8 mouse cellular contexts compared by ENCODE assay signal in genomic region chr16:11456141-11456645, GRCm38 (mm10).
A peak's percentile ranks its signal among the peaks of the same experiment; 100 is the strongest.
DNase-seq lines count a peak whose midpoint lies in the region; ATAC-seq and TF ChIP-seq lines count a peak whose summit lies in the region.

No protein-coding gene starts in this region.

- H3K27me3 ChIP-seq in lung, embryonic 14.5 days (ENCODE audit: insufficient read depth, low read length): no peaks in the 10 kb centered on the region
- H3K27me3 ChIP-seq in intestine, embryonic 15.5 days (replicated peaks): no peaks in the 10 kb centered on the region
- no peaks in the 10 kb centered on the region for H3K27me3 ChIP-seq in hindbrain, embryonic 12.5 days

- no peak for TF ChIP-seq POLR2A in lung, adult 2 months (IDR thresholded peaks at IDR 0.05; ENCODE audit: borderline replicate concordance, extremely low read depth, low read depth, low read length)

- H3K36me3 ChIP-seq in lung, embryonic 14.5 days (ENCODE audit: insufficient read depth): peaks cover 8% of the 10 kb centered on the region; the same call in 1 of the 2 replicates
- H3K36me3 ChIP-seq in intestine, embryonic 15.5 days: 0 out of 2 replicates have a peak, but pooled peaks cover 7% of the 10 kb centered on the region
- peaks cover 29% of the 10 kb centered on the region for H3K36me3 ChIP-seq in hindbrain, embryonic 12.5 days

- TF ChIP-seq CTCF in lung, embryonic 14.5 days (IDR thresholded peaks at IDR 0.05; ENCODE audit: low read depth): no peak
- no peak for TF ChIP-seq CTCF in lung, adult 2 months (IDR thresholded peaks at IDR 0.05; ENCODE audit: insufficient read depth, low read length)

- ATAC-seq in lung, embryonic 14.5 days (ENCODE audit: insufficient read depth): no peak
- ATAC-seq in intestine, embryonic 15.5 days: peak; percentile 82
- ATAC-seq in megakaryocyte, adult 5-6 weeks (ENCODE audit: poor library complexity, severe bottlenecking): peak; percentile 87
- ATAC-seq in hindbrain, embryonic 12.5 days (ENCODE audit: low FRiP score): no peak

- no peak overlapping the region for H3K4me2 ChIP-seq in lung, embryonic 14.5 days
- H3K4me2 ChIP-seq in intestine, embryonic 15.5 days (replicated peaks): no peak overlapping the region
- no peak overlapping the region for H3K4me2 ChIP-seq in hindbrain, embryonic 12.5 days (replicated peaks)

- peak; percentile 21 for DNase-seq in lung, embryonic 14.5 days
- DNase-seq in lung, adult 2 months: no peak
- peak; percentile 54 for DNase-seq in ZHBTc4 (ENCODE audit: low read depth, low spot score)
- DNase-seq in kidney, postnatal 10 days: no peak
- DNase-seq in ovary, adult 18-20 months (ENCODE audit: low spot score): no peak

- H3K9me3 ChIP-seq in lung, embryonic 14.5 days (ENCODE audit: low read depth, low read length): no peaks in the 10 kb centered on the region
- H3K9me3 ChIP-seq in intestine, embryonic 15.5 days: no peaks in the 10 kb centered on the region
- peaks cover 9% of the 10 kb centered on the region; the same call in 1 of the 2 replicates for H3K9me3 ChIP-seq in hindbrain, embryonic 12.5 days (replicated peaks)

- no peak overlapping the region for H3K27ac ChIP-seq in lung, embryonic 14.5 days (ENCODE audit: low read depth)
- H3K27ac ChIP-seq in intestine, embryonic 15.5 days: peak overlapping the region; percentile 40; the same call in 1 of the 2 replicates
- no peak overlapping the region for H3K27ac ChIP-seq in hindbrain, embryonic 12.5 days

- 76% methylated on average over 5 of the region's 5 CpGs for WGBS in lung, embryonic 14.5 days
- WGBS in lung, adult 2 months: 47% methylated on average over 5 of the region's 5 CpGs
- 70% methylated on average over 5 of the region's 5 CpGs for WGBS in intestine, embryonic 15.5 days
- WGBS in hindbrain, embryonic 12.5 days: 91% methylated on average over 5 of the region's 5 CpGs

- no peak overlapping the region for H3K9ac ChIP-seq in lung, embryonic 14.5 days
- no peak overlapping the region for H3K9ac ChIP-seq in intestine, embryonic 15.5 days
- H3K9ac ChIP-seq in hindbrain, embryonic 12.5 days: no peak overlapping the region

- no peaks in the 10 kb centered on the region for H3K4me1 ChIP-seq in lung, embryonic 14.5 days (ENCODE audit: insufficient read depth)
- peaks cover 13% of the 10 kb centered on the region for H3K4me1 ChIP-seq in lung, adult 2 months (ENCODE audit: control insufficient read depth, insufficient read depth, low read length)
- H3K4me1 ChIP-seq in intestine, embryonic 15.5 days (replicated peaks): no peaks in the 10 kb centered on the region; the same call in 1 of the 2 replicates
- H3K4me1 ChIP-seq in hindbrain, embryonic 12.5 days: peaks cover 9% of the 10 kb centered on the region; the same call in 1 of the 2 replicates

- no peak overlapping the region for H3K4me3 ChIP-seq in lung, embryonic 14.5 days (ENCODE audit: low read depth, low read length)
- no peak overlapping the region for H3K4me3 ChIP-seq in lung, adult 2 months (replicated peaks; ENCODE audit: extremely low read depth, low read depth, low read length)
- H3K4me3 ChIP-seq in intestine, embryonic 15.5 days (replicated peaks): no peak overlapping the region
- H3K4me3 ChIP-seq in hindbrain, embryonic 12.5 days: no peak overlapping the region

Comparison
In these comparisons a context has a peak if more than half of its experiments do, and no peak if none do; other contexts are left out.
1. DNase-seq: peak in lung, embryonic 14.5 days (single experiment) and ZHBTc4 (single experiment); none in lung, adult 2 months (single experiment), kidney, postnatal 10 days (single experiment) and ovary, adult 18-20 months (single experiment).
2. ATAC-seq: peak in intestine, embryonic 15.5 days (single experiment) and megakaryocyte, adult 5-6 weeks (single experiment); none in lung, embryonic 14.5 days (single experiment) and hindbrain, embryonic 12.5 days (single experiment).